Mouse (Mus musculus) ES-Bruce4 (cell line): ENCODE measurements around the gene Tspoap1. TPM values are rescaled to one million over a fixed set of nuclear protein-coding genes. Genes with fewer than 3 reads are reported as not detected.

Experiments
- H3K27ac ChIP-seq: 2 replicates; pipeline ENCODE4 v1.5.1; 2012; ENCODE audit warnings: low read length, inconsistent platforms; ENCODE audit not compliant: insufficient read depth
- H3K27me3 ChIP-seq: 2 replicates; pipeline ENCODE4 v1.6.1; 2012; ENCODE audit warnings: mild to moderate bottlenecking, low read length, inconsistent platforms; ENCODE audit not compliant: control insufficient read depth, poor library complexity, insufficient read depth, severe bottlenecking
- H3K36me3 ChIP-seq: 2 replicates; pipeline ENCODE4 v1.6.1; 2012; ENCODE audit warnings: inconsistent platforms, mild to moderate bottlenecking, low read length, moderate library complexity; ENCODE audit not compliant: control insufficient read depth, poor library complexity, insufficient read depth, severe bottlenecking
- H3K4me1 ChIP-seq: one replicate; pipeline ENCODE4 v1.8.1; 2011; ENCODE audit warnings: low read length; ENCODE audit not compliant: control insufficient read depth, insufficient read depth
- H3K4me3 ChIP-seq: 2 replicates; pipeline ENCODE4 v1.5.1; 2011; ENCODE audit warnings: low read depth, mild to moderate bottlenecking, low read length
- H3K9ac ChIP-seq: 2 replicates; pipeline ENCODE4 v1.6.1; 2012; ENCODE audit warnings: low read depth, mild to moderate bottlenecking, inconsistent platforms; ENCODE audit not compliant: poor library complexity, severe bottlenecking
- H3K9me3 ChIP-seq: replicated peaks from 2 replicates; pipeline ENCODE4 v1.6.1; 2012; ENCODE audit warnings: mild to moderate bottlenecking, low read length, inconsistent platforms; ENCODE audit not compliant: control insufficient read depth, poor library complexity, insufficient read depth, severe bottlenecking
- CTCF ChIP-seq: IDR thresholded peaks from one replicate; pipeline ENCODE4 v1.8.1; 2011; ENCODE audit warnings: low read depth, low read length
- EP300 ChIP-seq: IDR thresholded peaks from 2 replicates; pipeline ENCODE4 v1.6.1; 2011; ENCODE audit warnings: low read depth, low read length; ENCODE audit not compliant: insufficient read depth
- POLR2A ChIP-seq: IDR thresholded peaks from one replicate; pipeline ENCODE4 v1.8.1; 2011; ENCODE audit warnings: low read length; ENCODE audit not compliant: insufficient read depth
- polyA plus RNA-seq: library from polyadenylated mRNA; stranded (reverse); fragments of >200 nt; gene quantifications from 2 replicates; pipeline ENCODE4 v1.2.4, GENCODE M21; 2011; ENCODE audit warnings: low read depth; ENCODE audit not compliant: missing spikeins, insufficient read depth, insufficient read length

The Tspoap1 gene
- polyA plus RNA-seq, 1 experiment: 3.2 TPM

- no peak for TF ChIP-seq EP300
- TF ChIP-seq CTCF: no peak
- TF ChIP-seq POLR2A: no peak
- no peak overlapping the region for H3K4me3 ChIP-seq
- no peaks in the 10 kb centered on the region for H3K36me3 ChIP-seq
- H3K4me1 ChIP-seq: no peaks in the 10 kb centered on the region
- no peaks in the 10 kb centered on the region for H3K9me3 ChIP-seq
- H3K27ac ChIP-seq: no peak overlapping the region
- H3K9ac ChIP-seq: no peak overlapping the region
- H3K27me3 ChIP-seq: no peaks in the 10 kb centered on the region
Measured at GRCm38 (mm10) chr11:87821502-87821901, 61.2 kb downstream of the Tspoap1 start.

- Histone ChIP-seq H3K9me3 (no peaks in the 10 kb centered on the region), H3K9ac (no peak within 1 kb of the TSS), H3K4me3 (no peak within 1 kb of the TSS), H3K36me3 (no peaks in the 10 kb centered on the region), H3K4me1 (no peaks in the 10 kb centered on the region), H3K27me3 (no peaks in the 10 kb centered on the region), H3K27ac (no peak within 1 kb of the TSS)
- TF ChIP-seq EP300 (no peak), POLR2A (no peak), CTCF (no peak)
Measured at GRCm38 (mm10) chr11:87828239-87828900, 68.0 kb downstream of the Tspoap1 start, which contains the start of gene Lpo. TSS of gene Lpo (minus strand) at chr11:87828289.

Other genes with a start within 250 kb of the Tspoap1 start
- gene Gm11492, start 193.9 kb upstream of the Tspoap1 start, polyA plus RNA-seq: 0.46 TPM in 1 of 2 replicates, not detected in the other
- 68.5 and 78.6 TPM in 2 replicates for gene Sept4, start 191.6 kb upstream of the Tspoap1 start, polyA plus RNA-seq
- gene Mtmr4, start 168.4 kb upstream of the Tspoap1 start, polyA plus RNA-seq: 47.7 and 50.4 TPM in 2 replicates
- gene Hsf5, start 143.4 kb upstream of the Tspoap1 start, polyA plus RNA-seq: 1.5 and 1.6 TPM in 2 replicates
- gene Rnf43, start 97.8 kb upstream of the Tspoap1 start, polyA plus RNA-seq: 2.8 and 4.9 TPM in 2 replicates
- gene Supt4a, start 23.0 kb upstream of the Tspoap1 start, polyA plus RNA-seq: 83.6 and 86.3 TPM in 2 replicates
- not detected in 2 replicates for gene Mpo, start 33.0 kb downstream of the Tspoap1 start, polyA plus RNA-seq
- gene Lpo, start 67.7 kb downstream of the Tspoap1 start, polyA plus RNA-seq: not detected in 2 replicates
- gene Mks1, start 92.7 kb downstream of the Tspoap1 start, polyA plus RNA-seq: 8.2 and 12.1 TPM in 2 replicates
- not detected in 2 replicates for gene Epx, start 115.0 kb downstream of the Tspoap1 start, polyA plus RNA-seq
- not detected in 2 replicates for gene Olfr462, start 131.7 kb downstream of the Tspoap1 start, polyA plus RNA-seq
- not detected in 2 replicates for gene Olfr463, start 136.8 kb downstream of the Tspoap1 start, polyA plus RNA-seq
- gene Olfr464, start 160.4 kb downstream of the Tspoap1 start, polyA plus RNA-seq: not detected in 2 replicates
- 130 and 133 TPM in 2 replicates for gene Dynll2, start 227.0 kb downstream of the Tspoap1 start, polyA plus RNA-seq